Mouse (Mus musculus) liver, embryonic 14.5 days (tissue): Measurements from ENCODE around the gene Fcer1g. TPM values are rescaled to one million over a fixed set of nuclear protein-coding genes. Genes with fewer than 3 reads are reported as not detected.

ENCODE experiments used
- ATAC-seq: fragments of 200-750 bp; cut with Nextera tagmentation; 2 replicates; pipeline ENCODE4 v1.8.0; 2017; ENCODE audit warnings: moderate number of reproducible peaks, mild to moderate bottlenecking, moderate library complexity; ENCODE audit not compliant: insufficient read depth
- DNase-seq, 3 experiments: peaks; one replicate each; pipeline ENCODE4 v3.0.0-alpha.2; 2012 to 2013; ENCODE audit warnings: low read depth in 3 of 3, low spot score in 3 of 3
- H3K27ac ChIP-seq: fragments of 300-500 bp; sonication (generic); 2 replicates; pipeline ENCODE4 v1.5.1; 2014; ENCODE audit warnings: moderate library complexity, mild to moderate bottlenecking, control low read depth, inconsistent platforms
- H3K27me3 ChIP-seq: fragments of 300-500 bp; sonication (generic); 2 replicates; pipeline ENCODE4 v1.6.1; 2014; ENCODE audit warnings: mild to moderate bottlenecking, low read length, moderate library complexity; ENCODE audit not compliant: control insufficient read depth, insufficient read depth
- H3K36me3 ChIP-seq: fragments of 300-500 bp; sonication (generic); replicated peaks from 2 replicates; pipeline ENCODE4 v1.6.1; 2014; ENCODE audit warnings: low read depth; ENCODE audit not compliant: control insufficient read depth, insufficient read depth
- H3K4me1 ChIP-seq, 2 experiments: fragments of 200-500 bp in 1 of 2; fragments of 300-500 bp in 1 of 2; sonication (generic) in 1 of 2; replicated peaks; 2 replicates each; pipeline ENCODE4 v1.6.1; 2012 to 2014; ENCODE audit warnings: antibody characterized with exemption in 1 of 2, inconsistent platforms in 1 of 2, low read length in 1 of 2; ENCODE audit not compliant: control insufficient read depth in 2 of 2, insufficient read depth in 2 of 2
- H3K4me2 ChIP-seq: fragments of 300-500 bp; sonication (generic); 2 replicates; pipeline ENCODE4 v1.6.1; 2014; ENCODE audit warnings: low read depth, mild to moderate bottlenecking, control low read depth, moderate library complexity
- H3K4me3 ChIP-seq, 2 experiments: fragments of 200-500 bp in 1 of 2; fragments of 300-500 bp in 1 of 2; sonication (generic) in 1 of 2; 2 replicates each; pipeline ENCODE4 v1.5.1; 2012 to 2014; ENCODE audit warnings: low read depth in 2 of 2, low read length in 2 of 2, mild to moderate bottlenecking in 2 of 2, control low read depth in 1 of 2, inconsistent platforms in 1 of 2, moderate library complexity in 1 of 2; ENCODE audit not compliant: insufficient read depth in 1 of 2
- H3K9ac ChIP-seq: fragments of 300-500 bp; sonication (generic); replicated peaks from 2 replicates; pipeline ENCODE4 v1.6.1; 2014; ENCODE audit warnings: mild to moderate bottlenecking, control low read depth, moderate library complexity
- H3K9me3 ChIP-seq: fragments of 300-500 bp; sonication (generic); 2 replicates; pipeline ENCODE4 v1.6.1; 2016; ENCODE audit warnings: low read length, mixed read lengths; ENCODE audit not compliant: control insufficient read depth
- CTCF ChIP-seq: IDR thresholded peaks from 2 replicates; pipeline ENCODE4 v1.5.1; 2016; ENCODE audit warnings: antibody characterized with exemption, low read depth, control low read depth
- EP300 ChIP-seq: IDR thresholded peaks from 2 replicates; pipeline ENCODE4 v1.6.1; 2016; ENCODE audit warnings: antibody characterized with exemption, low read depth
- WGBS: fragments of 180-500 bp; shearing (Covaris S2); extraction: QIAGEN DNeasy Blood & Tissue Kit; methylation state at CpG from one replicate; pipeline ENCODE4 v1.1.7; 2014; ENCODE audit not compliant: insufficient replicate concordance; 5-methylcytosine and 5-hydroxymethylcytosine counted together
- polyA plus RNA-seq, 2 experiments: library from polyadenylated mRNA; depleted of rRNA in 1 of 2; stranded (reverse) in 1 of 2; unstranded in 1 of 2; fragments of >200 nt; fragmentation: Nextera tagmentation in 1 of 2; extraction: Ambion mirVana in 1 of 2; gene quantifications; 2 replicates each; pipeline versions ENCODE4 v1.2.1 to v1.2.3; 2012 to 2014

Fcer1g gene
- polyA plus RNA-seq, 2 experiments, result 50.1 to 104 TPM

- H3K27me3 ChIP-seq, result no peaks in the 10 kb centered on the region
- no peaks in the 10 kb centered on the region for H3K9me3 ChIP-seq
- peak within 1 kb of the TSS; percentile 66 to 93 for H3K4me3 ChIP-seq
- ATAC-seq, result peak; percentile 93
- WGBS, result 1% methylated on average over 26 of the region's 26 CpGs
- peak within 1 kb of the TSS; percentile 96 for H3K27ac ChIP-seq
- peaks cover 59% of the 10 kb centered on the region for H3K36me3 ChIP-seq
- DNase-seq, result peak; percentile 99 to 100 (median 100)
- TF ChIP-seq CTCF, result peak; percentile 19; the same call in 1 of the 2 replicates
- TF ChIP-seq EP300, result peak; percentile 98
- peak within 1 kb of the TSS; percentile 95 for H3K4me2 ChIP-seq
- peaks cover 8 to 13% of the 10 kb centered on the region in 2 experiments; a peak in 3 of 4 replicates for H3K4me1 ChIP-seq
- H3K9ac ChIP-seq, result peak within 1 kb of the TSS; percentile 100
Measured at GRCm38 (mm10) chr1:171280916-171281527, 46.9 kb upstream of the Fcer1g start, which contains the start of gene Ppox. TSS of gene Ppox (minus strand) at chr1:171281186.

GRCm38 (mm10) chr1:171280250-171280915 lies 46.2 kb upstream of the Fcer1g start:
- Histone ChIP-seq H3K9ac (peak overlapping the region; percentile 100), H3K4me1 (peaks cover 8 to 13% of the 10 kb centered on the region in 2 experiments; a peak in 3 of 4 replicates), H3K4me3 (peak overlapping the region; percentile 66 to 93), H3K9me3 (no peaks in the 10 kb centered on the region), H3K36me3 (peaks cover 65% of the 10 kb centered on the region), H3K27ac (peak overlapping the region; percentile 96), H3K27me3 (no peaks in the 10 kb centered on the region), H3K4me2 (peak overlapping the region; percentile 95)
- ATAC-seq (peak; percentile 56), DNase-seq (no peak)
- TF ChIP-seq EP300, result no peak
- no peak for TF ChIP-seq CTCF
- WGBS, result 1% methylated on average over 25 of the region's 25 CpGs

DNA sequence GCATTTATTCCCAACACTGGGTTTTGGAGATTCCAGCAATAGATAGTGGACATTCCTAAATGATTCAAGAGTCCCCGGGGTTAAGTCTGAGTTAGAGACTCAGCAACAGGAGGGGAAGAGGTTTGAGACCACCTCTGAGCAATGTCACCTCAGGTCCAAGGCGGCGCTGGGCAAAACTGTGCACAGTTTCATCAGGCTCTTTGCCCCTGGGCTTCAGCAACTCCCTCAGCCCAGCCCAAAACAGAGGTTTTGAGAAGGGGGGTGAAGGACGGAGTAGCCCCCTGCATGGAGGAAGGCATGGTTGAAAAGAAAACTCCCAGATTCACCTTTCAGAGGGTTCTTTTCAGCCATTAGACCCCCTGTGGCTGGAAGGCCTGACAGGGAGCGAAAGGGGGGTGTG lies 45.6 kb upstream of the Fcer1g start:
- peak overlapping the region; percentile 95 for H3K4me2 ChIP-seq
- H3K4me3 ChIP-seq, result peak overlapping the region; percentile 66 to 93
- no peak for TF ChIP-seq EP300
- TF ChIP-seq CTCF, result no peak
- H3K9ac ChIP-seq, result peak overlapping the region; percentile 100
- no peaks in the 10 kb centered on the region for H3K27me3 ChIP-seq
- DNase-seq, result no peak
- WGBS, result 42% methylated on average over 5 of the region's 5 CpGs
- H3K27ac ChIP-seq, result peak overlapping the region; percentile 96
- H3K9me3 ChIP-seq, result no peaks in the 10 kb centered on the region
- H3K4me1 ChIP-seq, result peaks cover 8 to 13% of the 10 kb centered on the region in 2 experiments; a peak in 3 of 4 replicates
- no peak for ATAC-seq
- H3K36me3 ChIP-seq, result peaks cover 68% of the 10 kb centered on the region

DNA sequence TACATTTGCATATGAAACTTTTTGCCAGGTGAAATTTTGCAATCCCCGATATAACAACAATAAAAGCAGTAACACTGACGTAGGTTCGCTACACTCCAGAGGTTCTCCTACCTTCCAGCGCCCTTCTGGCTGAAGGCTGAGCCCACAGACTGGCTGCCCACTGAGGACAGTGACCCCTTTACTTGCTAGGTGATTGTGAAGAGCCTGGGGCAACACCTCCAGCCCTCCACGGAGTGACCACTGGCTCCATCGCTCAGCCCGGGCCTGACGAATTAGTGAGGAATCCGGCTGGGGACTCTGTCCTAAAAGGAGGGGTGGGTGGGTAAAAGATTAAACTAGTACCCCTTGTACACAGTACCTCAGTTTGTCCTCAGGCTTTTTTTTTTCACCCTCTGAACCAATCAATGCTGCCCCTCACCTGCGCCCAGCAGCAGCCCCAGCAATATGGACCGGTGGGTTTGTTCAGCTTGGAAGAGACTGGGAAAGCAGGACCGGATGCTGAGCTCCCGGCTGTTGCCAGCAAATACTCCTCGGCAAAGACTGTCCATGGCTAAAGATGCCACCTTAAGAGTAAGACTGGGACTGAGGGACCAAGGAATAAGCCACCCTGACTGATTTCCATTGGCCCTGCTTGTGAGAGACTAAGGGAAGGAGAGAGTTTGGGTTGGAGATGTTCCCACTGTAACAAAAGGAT lies 45.0 kb upstream of the Fcer1g start:
- Histone ChIP-seq H3K4me3 (peak overlapping the region; percentile 66 to 93), H3K4me1 (peaks cover 8 to 13% of the 10 kb centered on the region in 2 experiments; a peak in 3 of 4 replicates), H3K9me3 (no peaks in the 10 kb centered on the region), H3K36me3 (peaks cover 70% of the 10 kb centered on the region), H3K27me3 (no peaks in the 10 kb centered on the region), H3K27ac (peak overlapping the region; percentile 96), H3K9ac (peak overlapping the region; percentile 100), H3K4me2 (peak overlapping the region; percentile 95)
- ATAC-seq (no peak), DNase-seq (no peak)
- TF ChIP-seq CTCF, result no peak
- 87% methylated on average over 14 of the region's 14 CpGs for WGBS

- Histone ChIP-seq H3K36me3 (peaks cover 72% of the 10 kb centered on the region), H3K4me2 (peak overlapping the region; percentile 95), H3K27me3 (no peaks in the 10 kb centered on the region), H3K9ac (peak overlapping the region; percentile 100), H3K4me3 (peak overlapping the region; percentile 66 to 93), H3K27ac (peak overlapping the region; percentile 10; the same call in 1 of the 2 replicates), H3K9me3 (no peaks in the 10 kb centered on the region), H3K4me1 (peaks cover 8 to 13% of the 10 kb centered on the region in 2 experiments; a peak in 3 of 4 replicates)
- ATAC-seq, result no peak
- no peak for TF ChIP-seq EP300
- TF ChIP-seq CTCF, result no peak
- DNase-seq, result no peak
- WGBS, result 95% methylated on average over 8 of the region's 8 CpGs
Measured at GRCm38 (mm10) chr1:171278436-171278835, 44.3 kb upstream of the Fcer1g start.
